Mouse (Mus musculus) lung, postnatal 0 days (tissue): ENCODE data around the gene Ube2f. TPM values are rescaled to one million over a fixed set of nuclear protein-coding genes. Genes with fewer than 3 reads are reported as not detected.

ENCODE experiments used
- ATAC-seq: fragments of 200-750 bp; cut with Nextera tagmentation; 2 replicates; pipeline ENCODE4 v1.8.0; 2017; ENCODE audit warnings: moderate library complexity
- DNase-seq: peaks from one replicate; pipeline ENCODE4 v3.0.0-alpha.2; 2016; ENCODE audit warnings: low spot score
- H3K27ac ChIP-seq: fragments of 300-500 bp; sonication (generic); 2 replicates; pipeline ENCODE4 v1.5.1; 2014; ENCODE audit warnings: antibody characterized with exemption, mild to moderate bottlenecking, low read length, mixed read lengths
- H3K27me3 ChIP-seq: fragments of 300-500 bp; sonication (generic); replicated peaks from 2 replicates; pipeline ENCODE4 v1.6.1; 2014; ENCODE audit warnings: low read length, mixed read lengths; ENCODE audit not compliant: insufficient read depth
- H3K36me3 ChIP-seq: fragments of 300-500 bp; sonication (generic); 2 replicates; pipeline ENCODE4 v1.6.1; 2014; ENCODE audit warnings: low read length, mixed read lengths; ENCODE audit not compliant: insufficient read depth
- H3K4me1 ChIP-seq: fragments of 300-500 bp; sonication (generic); 2 replicates; pipeline ENCODE4 v1.6.1; 2014; ENCODE audit warnings: antibody characterized with exemption, low read depth, low read length, mixed read lengths; ENCODE audit not compliant: insufficient read depth
- H3K4me2 ChIP-seq: fragments of 300-500 bp; sonication (generic); replicated peaks from 2 replicates; pipeline ENCODE4 v1.6.1; 2014; ENCODE audit warnings: low read depth, mild to moderate bottlenecking, low read length, moderate library complexity, mixed read lengths
- H3K4me3 ChIP-seq: fragments of 300-500 bp; sonication (generic); 2 replicates; pipeline ENCODE4 v1.5.1; 2014; ENCODE audit warnings: low read depth, low read length
- H3K9ac ChIP-seq: fragments of 300-500 bp; sonication (generic); replicated peaks from 2 replicates; pipeline ENCODE4 v1.6.1; 2014; ENCODE audit warnings: low read depth, mild to moderate bottlenecking
- H3K9me3 ChIP-seq: fragments of 300-500 bp; sonication (generic); 2 replicates; pipeline ENCODE4 v1.6.1; 2016; ENCODE audit warnings: low read length, mixed read lengths
- CTCF ChIP-seq: IDR thresholded peaks from 2 replicates; pipeline ENCODE4 v1.5.1; 2016; ENCODE audit warnings: antibody characterized with exemption, mild to moderate bottlenecking
- EP300 ChIP-seq: IDR thresholded peaks from 2 replicates; pipeline ENCODE4 v1.6.1; 2016; ENCODE audit warnings: antibody characterized with exemption, mild to moderate bottlenecking, control low read depth
- WGBS: fragments of 180-500 bp; shearing (Covaris S2); extraction: QIAGEN DNeasy Blood & Tissue Kit; methylation state at CpG from one replicate; pipeline ENCODE4 v1.1.7; 2014; 5-methylcytosine and 5-hydroxymethylcytosine counted together
- polyA plus RNA-seq: library from polyadenylated mRNA; unstranded; fragments of >200 nt; fragmentation: Nextera tagmentation; extraction: Ambion mirVana; gene quantifications from 2 replicates; pipeline ENCODE4 v1.2.1, GENCODE M21; 2015

Gene Ube2f
- polyA plus RNA-seq, 1 experiment from 2014 or later, result 55.5 TPM

GRCm38 (mm10) chr1:91207334-91208074 is 42.6 kb upstream of the Ube2f start:
- DNase-seq, result peak; percentile 65
- no peak overlapping the region for H3K9ac ChIP-seq
- H3K9me3 ChIP-seq, result no peaks in the 10 kb centered on the region
- no peak for TF ChIP-seq EP300
- 0 out of 2 replicates have a peak, but pooled peaks have one; percentile 4 for TF ChIP-seq CTCF
- no peaks in the 10 kb centered on the region for H3K27me3 ChIP-seq
- H3K4me3 ChIP-seq, result no peak overlapping the region
- H3K36me3 ChIP-seq, result no peaks in the 10 kb centered on the region
- no peak overlapping the region for H3K27ac ChIP-seq
- H3K4me1 ChIP-seq, result no peaks in the 10 kb centered on the region
- ATAC-seq, result peak; percentile 59
- no peak overlapping the region for H3K4me2 ChIP-seq
- 57% methylated on average over 3 of the region's 3 CpGs for WGBS

DNA sequence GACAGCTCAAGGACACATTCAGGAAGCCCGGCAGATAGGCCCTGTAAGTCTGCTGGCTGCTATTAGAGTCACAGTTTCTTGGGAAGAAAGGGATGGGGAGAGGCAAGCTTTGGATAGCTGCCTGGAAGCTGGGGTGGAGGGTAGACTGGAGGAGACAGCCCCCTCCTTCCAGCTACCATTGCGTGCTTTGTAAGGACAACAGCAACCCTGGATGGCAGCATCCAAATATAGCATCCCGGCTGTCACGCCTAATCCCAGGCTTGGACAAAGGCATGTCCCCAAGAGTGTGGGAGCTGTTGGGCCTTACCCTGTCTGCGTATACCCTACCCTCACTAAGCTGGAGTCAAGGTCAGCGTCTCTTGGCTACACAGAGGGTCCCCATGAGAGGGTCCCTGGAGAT is 40.8 kb upstream of the Ube2f start:
- Histone ChIP-seq H3K36me3 (no peaks in the 10 kb centered on the region), H3K4me3 (no peak overlapping the region), H3K4me1 (no peaks in the 10 kb centered on the region), H3K27ac (no peak overlapping the region), H3K9me3 (no peaks in the 10 kb centered on the region), H3K9ac (no peak overlapping the region), H3K4me2 (no peak overlapping the region), H3K27me3 (no peaks in the 10 kb centered on the region)
- DNase-seq (no peak), ATAC-seq (peak; percentile 22; the same call in 1 of the 2 replicates)
- WGBS, result 75% methylated on average over 6 of the region's 6 CpGs
- TF ChIP-seq EP300, result no peak
- no peak for TF ChIP-seq CTCF

DNA sequence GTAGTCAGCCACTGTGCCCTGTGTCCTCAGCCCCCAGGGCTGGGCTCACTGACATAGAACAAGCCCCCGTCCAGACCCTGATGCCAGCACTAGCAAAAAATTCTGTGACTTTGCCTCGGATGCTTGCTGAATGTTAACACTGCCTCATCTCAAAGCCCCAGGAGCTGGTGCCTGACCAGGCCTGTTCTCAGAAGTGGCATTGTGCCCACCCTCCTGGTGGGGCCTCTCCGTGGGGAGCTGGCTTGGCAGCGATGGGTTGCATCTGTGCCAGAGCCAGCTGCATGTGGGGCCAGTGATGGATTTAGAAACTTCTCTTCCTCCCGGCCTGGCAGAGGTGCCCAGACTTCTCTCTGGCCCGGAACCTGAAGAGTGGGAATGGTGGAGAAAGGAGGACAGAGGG is 40.3 kb upstream of the Ube2f start:
- H3K4me3 ChIP-seq, result no peak overlapping the region
- no peaks in the 10 kb centered on the region for H3K27me3 ChIP-seq
- DNase-seq (no peak), ATAC-seq (no peak)
- no peaks in the 10 kb centered on the region for H3K36me3 ChIP-seq
- no peaks in the 10 kb centered on the region for H3K9me3 ChIP-seq
- WGBS, result 71% methylated on average over 6 of the region's 6 CpGs
- no peak overlapping the region for H3K27ac ChIP-seq
- no peaks in the 10 kb centered on the region for H3K4me1 ChIP-seq
- H3K9ac ChIP-seq, result no peak overlapping the region
- no peak overlapping the region for H3K4me2 ChIP-seq
- no peak for TF ChIP-seq CTCF
- no peak for TF ChIP-seq EP300

DNA sequence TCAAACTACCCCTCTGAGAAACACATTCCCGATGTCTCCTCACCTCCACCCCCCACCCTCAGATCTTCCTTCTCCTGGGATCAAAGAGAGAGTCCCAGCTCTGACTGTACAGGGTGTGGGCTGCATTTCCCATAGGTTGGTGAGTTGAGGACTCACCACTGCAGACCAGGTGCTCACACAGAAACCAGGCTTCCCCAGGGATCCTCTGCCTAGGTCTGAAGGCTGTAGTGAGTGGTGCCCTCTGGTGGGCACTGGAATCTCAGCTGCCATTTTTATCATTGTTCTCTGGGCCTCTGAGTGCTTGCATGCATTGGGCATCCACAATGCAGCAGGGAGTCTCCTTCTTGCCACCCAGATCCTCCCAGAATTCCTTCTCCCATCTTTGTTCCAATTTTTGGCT is 39.0 kb upstream of the Ube2f start:
- no peaks in the 10 kb centered on the region for H3K9me3 ChIP-seq
- TF ChIP-seq CTCF (peak; percentile 88), EP300 (no peak)
- no peak overlapping the region for H3K9ac ChIP-seq
- DNase-seq (peak; percentile 72), ATAC-seq (peak; percentile 39)
- H3K4me1 ChIP-seq, result no peaks in the 10 kb centered on the region
- no peaks in the 10 kb centered on the region for H3K36me3 ChIP-seq
- no peak overlapping the region for H3K4me3 ChIP-seq
- 76% methylated on average over 1 of the region's 1 CpGs for WGBS
- H3K4me2 ChIP-seq, result no peak overlapping the region
- no peak overlapping the region for H3K27ac ChIP-seq
- H3K27me3 ChIP-seq, result no peaks in the 10 kb centered on the region

DNA sequence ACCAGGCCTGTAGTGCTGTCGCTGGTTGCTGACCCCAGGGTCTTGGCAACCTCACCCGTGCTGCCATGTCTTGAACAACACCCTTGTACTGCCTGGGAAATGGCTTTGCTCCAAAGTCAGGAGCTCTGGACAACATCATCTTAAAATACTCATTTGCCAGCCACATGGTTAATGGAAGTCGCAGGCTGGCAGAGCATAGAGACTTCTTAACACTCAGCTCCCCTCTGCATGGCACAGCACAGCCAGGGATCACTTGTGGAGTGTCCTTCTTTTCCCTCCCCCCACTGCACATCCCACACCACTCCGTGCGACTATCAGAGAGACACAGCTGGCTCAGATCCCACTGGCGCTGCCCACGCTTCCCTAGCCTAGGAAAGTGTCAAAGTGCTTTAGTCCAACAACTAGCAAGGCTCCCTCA is 38.5 kb upstream of the Ube2f start:
- Histone ChIP-seq H3K4me2 (no peak overlapping the region), H3K4me1 (no peaks in the 10 kb centered on the region), H3K36me3 (no peaks in the 10 kb centered on the region), H3K9me3 (no peaks in the 10 kb centered on the region), H3K27ac (no peak overlapping the region), H3K4me3 (no peak overlapping the region), H3K27me3 (no peaks in the 10 kb centered on the region), H3K9ac (no peak overlapping the region)
- ATAC-seq (no peak), DNase-seq (no peak)
- TF ChIP-seq EP300 (no peak), CTCF (no peak)
- 62% methylated on average over 7 of the region's 7 CpGs for WGBS

GRCm38 (mm10) chr1:91215264-91215663 is 34.8 kb upstream of the Ube2f start:
- no peak for DNase-seq
- H3K9me3 ChIP-seq, result no peaks in the 10 kb centered on the region
- H3K4me3 ChIP-seq, result no peak overlapping the region
- 90% methylated on average over 1 of the region's 1 CpGs for WGBS
- no peaks in the 10 kb centered on the region for H3K4me1 ChIP-seq
- no peak overlapping the region for H3K4me2 ChIP-seq
- H3K36me3 ChIP-seq, result no peaks in the 10 kb centered on the region
- H3K9ac ChIP-seq, result no peak overlapping the region
- TF ChIP-seq CTCF (no peak), EP300 (no peak)
- ATAC-seq, result no peak
- no peak overlapping the region for H3K27ac ChIP-seq
- H3K27me3 ChIP-seq, result no peaks in the 10 kb centered on the region
